Mouse (Mus musculus) hematopoietic multipotent progenitor cell, adult 10-12 weeks (in vitro differentiated cells): ENCODE measurements around the gene Olfr1270. TPM values are rescaled to one million over a fixed set of nuclear protein-coding genes. Genes with fewer than 3 reads are reported as not detected.

Source experiments
- polyA plus RNA-seq: library from polyadenylated mRNA; stranded (reverse); fragments of >175 nt; gene quantifications from 2 replicates; pipeline ENCODE4 v1.2.3, GENCODE M21; 2012; ENCODE audit warnings: low replicate concordance

Olfr1270 gene
- polyA plus RNA-seq: not detected in 2 replicates

DNA sequence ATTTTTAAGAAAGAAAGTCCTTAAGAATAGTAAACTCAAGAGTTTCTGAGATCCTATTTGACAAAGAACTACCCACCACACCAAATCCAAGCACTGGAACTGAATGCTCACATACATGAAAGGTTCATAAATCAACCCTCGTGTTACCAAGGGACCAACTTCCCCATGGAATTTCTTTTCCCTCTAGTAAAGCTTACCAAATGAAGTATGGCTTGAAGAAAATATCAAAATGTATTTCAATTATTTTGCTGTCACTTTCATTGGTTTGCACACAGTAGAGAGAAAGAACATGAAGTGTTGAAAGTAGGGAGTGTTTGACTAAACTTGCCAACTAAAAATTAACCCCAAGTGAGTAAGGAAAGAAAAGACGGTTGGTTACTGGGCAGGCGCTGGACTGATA, at the start of gene Olfr1270:
Gene Olfr1270 (minus strand): TSS at position 101 of the 400 bp plus-strand sequence.

GRCm38 (mm10) chr2:90142196-90142595, 10.7 kb downstream of the Olfr1270 start, which contains the start of gene Olfr32:
Gene Olfr32 (minus strand): TSS chr2:90142296.

GRCm38 (mm10) chr2:90121312-90121711, 31.6 kb downstream of the Olfr1270 start, which contains the start of gene Olfr1269:
Gene Olfr1269 (minus strand): TSS chr2:90121412.

Other genes starting within 250 kb of the Olfr1270 start
- gene Olfr1258, start 225.8 kb downstream of the Olfr1270 start, polyA plus RNA-seq: not detected in 2 replicates
- gene Olfr1259, start 204.4 kb downstream of the Olfr1270 start, polyA plus RNA-seq: not detected in 2 replicates
- not detected in 2 replicates for gene Olfr1260, start 178.8 kb downstream of the Olfr1270 start, polyA plus RNA-seq
- gene Olfr1261, start 161.9 kb downstream of the Olfr1270 start, polyA plus RNA-seq: not detected in 2 replicates
- not detected in 2 replicates for gene Olfr1262, start 152.9 kb downstream of the Olfr1270 start, polyA plus RNA-seq
- not detected in 2 replicates for gene Olfr1263, start 141.0 kb downstream of the Olfr1270 start, polyA plus RNA-seq
- gene Olfr1264, start 127.5 kb downstream of the Olfr1270 start, polyA plus RNA-seq: not detected in 2 replicates
- not detected in 2 replicates for gene Olfr1265, start 117.8 kb downstream of the Olfr1270 start, polyA plus RNA-seq
- not detected in 2 replicates for gene Olfr140, start 89.5 kb downstream of the Olfr1270 start, polyA plus RNA-seq
- not detected in 2 replicates for gene Olfr1269, start 31.7 kb downstream of the Olfr1270 start, polyA plus RNA-seq
- not detected in 2 replicates for gene Olfr32, start 10.8 kb downstream of the Olfr1270 start, polyA plus RNA-seq
- not detected in 2 replicates for gene Olfr1506, start 71.4 kb upstream of the Olfr1270 start, polyA plus RNA-seq
- gene Olfr142, start 104.5 kb upstream of the Olfr1270 start, polyA plus RNA-seq: not detected in 2 replicates
- gene Olfr1271, start 117.9 kb upstream of the Olfr1270 start, polyA plus RNA-seq: not detected in 2 replicates
- not detected in 2 replicates for gene Olfr1272, start 139.8 kb upstream of the Olfr1270 start, polyA plus RNA-seq
- gene Gm13769, start 169.1 kb upstream of the Olfr1270 start, polyA plus RNA-seq: not detected in 2 replicates
- gene Olfr1274-ps, start 245.6 kb upstream of the Olfr1270 start, polyA plus RNA-seq: not detected in 2 replicates